Mouse (Mus musculus): ENCODE measurements at regions not wholly inside any gene's neighbourhood (a gene's known extent, or its start where the extent isn't known, plus 50 kb on each side); places are given as distances from the start of the nearest gene placed in this dataset.
"Not testable (repeated sequence)": the region's sequence is repeated elsewhere in the genome, so short reads cannot be mapped to it uniquely, and the experiment has no call there.

- no peak for DNase-seq
Measured at GRCm38 (mm10) chr13:6837446-6837845, 188.9 kb upstream of the Pfkp start.

- DNase-seq = no peak
Measured at GRCm38 (mm10) chr13:6837075-6837422, 188.5 kb upstream of the Pfkp start.

- DNase-seq = peak; percentile 9
Measured at GRCm38 (mm10) chr13:6836351-6837074, 187.9 kb upstream of the Pfkp start.

GRCm38 (mm10) chr13:6829882-6830281 is 181.3 kb upstream of the Pfkp start:
- no peak for DNase-seq

- no peak for DNase-seq
Measured at GRCm38 (mm10) chr13:6829346-6829745, 180.8 kb upstream of the Pfkp start.

GRCm38 (mm10) chr13:6828601-6829330 is 180.2 kb upstream of the Pfkp start:
- not testable (repeated sequence) for DNase-seq

- no peak for DNase-seq
Measured at GRCm38 (mm10) chr13:6802243-6803157, 153.9 kb upstream of the Pfkp start.

GRCm38 (mm10) chr13:6767936-6768588 is 119.5 kb upstream of the Pfkp start:
- no peak for DNase-seq

- no peak for DNase-seq
Measured at GRCm38 (mm10) chr13:6757151-6757550, 108.6 kb upstream of the Pfkp start.

GRCm38 (mm10) chr13:6751599-6751998 is 103.0 kb upstream of the Pfkp start:
- DNase-seq = no peak

GRCm38 (mm10) chr13:6751149-6751548 is 102.6 kb upstream of the Pfkp start:
- DNase-seq = no peak

- DNase-seq = no peak
Measured at GRCm38 (mm10) chr13:6741916-6742315, 93.3 kb upstream of the Pfkp start.

GRCm38 (mm10) chr13:6736984-6737566 is 88.5 kb upstream of the Pfkp start:
- no peak for DNase-seq
